Mouse (Mus musculus) forelimb bud, embryonic 11.5 days (tissue): Measurements from ENCODE around the gene Chrm2.
A peak's percentile ranks its signal among the peaks of the same experiment; 100 is the strongest.

ENCODE experiments used
- DNase-seq: peaks from one replicate; pipeline ENCODE4 v3.0.0-alpha.2; 2012; ENCODE audit warnings: low read depth, low spot score

Gene Chrm2

GRCm38 (mm10) chr6:36387612-36388400 lies at the start of gene Chrm2:
Gene Chrm2, plus strand, starts transcription at chr6:36388084.
- DNase-seq = peak; percentile 16

GRCm38 (mm10) chr6:36373983-36374382 lies 13.9 kb upstream of the Chrm2 start:
- DNase-seq = no peak

- DNase-seq = no peak
Measured at GRCm38 (mm10) chr6:36377936-36378335, 9.9 kb upstream of the Chrm2 start.

- DNase-seq = no peak
Measured at GRCm38 (mm10) chr6:36384102-36384501, 3.8 kb upstream of the Chrm2 start.

- DNase-seq = peak; percentile 16
Measured at GRCm38 (mm10) chr6:36388401-36389259, 746 bp downstream of the Chrm2 start.

GRCm38 (mm10) chr6:36389260-36389965 lies 1.5 kb downstream of the Chrm2 start:
- no peak for DNase-seq

GRCm38 (mm10) chr6:36393705-36394104 lies 5.8 kb downstream of the Chrm2 start:
- no peak for DNase-seq

- no peak for DNase-seq
Measured at GRCm38 (mm10) chr6:36405139-36405538, 17.3 kb downstream of the Chrm2 start.

- DNase-seq = no peak
Measured at GRCm38 (mm10) chr6:36409016-36409415, 21.1 kb downstream of the Chrm2 start.

- no peak for DNase-seq
Measured at GRCm38 (mm10) chr6:36410057-36410456, 22.2 kb downstream of the Chrm2 start.

- no peak for DNase-seq
Measured at GRCm38 (mm10) chr6:36419716-36420115, 31.8 kb downstream of the Chrm2 start.

GRCm38 (mm10) chr6:36437964-36438363 lies 50.1 kb downstream of the Chrm2 start:
- DNase-seq = no peak

- no peak for DNase-seq
Measured at GRCm38 (mm10) chr6:36439218-36439617, 51.3 kb downstream of the Chrm2 start.

GRCm38 (mm10) chr6:36451480-36451879 lies 63.6 kb downstream of the Chrm2 start:
- DNase-seq = no peak

GRCm38 (mm10) chr6:36455071-36455470 lies 67.2 kb downstream of the Chrm2 start:
- DNase-seq = no peak

- DNase-seq = no peak
Measured at GRCm38 (mm10) chr6:36457015-36457414, 69.1 kb downstream of the Chrm2 start.

- no peak for DNase-seq
Measured at GRCm38 (mm10) chr6:36464008-36464407, 76.1 kb downstream of the Chrm2 start.

GRCm38 (mm10) chr6:36484132-36484665 lies 96.3 kb downstream of the Chrm2 start:
- no peak for DNase-seq

GRCm38 (mm10) chr6:36507008-36507663 lies 119.3 kb downstream of the Chrm2 start:
- no peak for DNase-seq

GRCm38 (mm10) chr6:36507946-36508345 lies 120.1 kb downstream of the Chrm2 start:
- DNase-seq = no peak

- DNase-seq = no peak
Measured at GRCm38 (mm10) chr6:36508469-36508868, 120.6 kb downstream of the Chrm2 start.
